Mouse (Mus musculus) kidney, embryonic 15.5 days (tissue): ENCODE results near the gene Tut1. TPM values are rescaled to one million over a fixed set of nuclear protein-coding genes. Genes with fewer than 3 reads are reported as not detected.
"Not testable (repeated sequence)": the region's sequence is repeated elsewhere in the genome, so short reads cannot be mapped to it uniquely, and the experiment has no call there.

Source experiments
- ATAC-seq: fragments of 200-750 bp; cut with Nextera tagmentation; replicated peaks from 2 replicates; pipeline ENCODE4 v1.8.0; 2017; ENCODE audit warnings: moderate TSS enrichment; ENCODE audit not compliant: low FRiP score
- H3K27ac ChIP-seq: fragments of 300-500 bp; sonication (generic); 2 replicates; pipeline ENCODE4 v1.5.1; 2015; ENCODE audit warnings: mild to moderate bottlenecking, inconsistent platforms
- H3K27me3 ChIP-seq: fragments of 300-500 bp; sonication (generic); 2 replicates; pipeline ENCODE4 v1.6.1; 2015; ENCODE audit warnings: inconsistent platforms
- H3K36me3 ChIP-seq: fragments of 300-500 bp; sonication (generic); 2 replicates; pipeline ENCODE4 v1.6.1; 2015; ENCODE audit warnings: inconsistent platforms
- H3K4me1 ChIP-seq: fragments of 300-500 bp; sonication (generic); 2 replicates; pipeline ENCODE4 v1.6.1; 2015; ENCODE audit warnings: inconsistent platforms
- H3K4me2 ChIP-seq: fragments of 300-500 bp; sonication (generic); 2 replicates; pipeline ENCODE4 v1.6.1; 2015; ENCODE audit warnings: moderate library complexity, mild to moderate bottlenecking, inconsistent platforms
- H3K4me3 ChIP-seq: fragments of 300-500 bp; sonication (generic); replicated peaks from 2 replicates; pipeline ENCODE4 v1.5.1; 2015; ENCODE audit warnings: mild to moderate bottlenecking, inconsistent platforms
- H3K9ac ChIP-seq: fragments of 300-500 bp; sonication (generic); 2 replicates; pipeline ENCODE4 v1.6.1; 2015; ENCODE audit warnings: mild to moderate bottlenecking, inconsistent platforms
- H3K9me3 ChIP-seq: fragments of 300-500 bp; sonication (generic); replicated peaks from 2 replicates; pipeline ENCODE4 v1.6.1; 2016; ENCODE audit warnings: inconsistent platforms
- WGBS: fragments of 180-500 bp; shearing (Covaris S2); methylation state at CpG from one replicate; pipeline ENCODE4 v1.1.7; 2015; ENCODE audit warnings: mixed read lengths; 5-methylcytosine and 5-hydroxymethylcytosine counted together
- polyA plus RNA-seq: library from polyadenylated mRNA; unstranded; fragments of >200 nt; fragmentation: Nextera tagmentation; extraction: Ambion mirVana; gene quantifications from 2 replicates; pipeline ENCODE4 v1.2.1, GENCODE M21; 2015

The Tut1 gene
- polyA plus RNA-seq, 1 experiment from 2014 or later: 33.5 TPM

DNA sequence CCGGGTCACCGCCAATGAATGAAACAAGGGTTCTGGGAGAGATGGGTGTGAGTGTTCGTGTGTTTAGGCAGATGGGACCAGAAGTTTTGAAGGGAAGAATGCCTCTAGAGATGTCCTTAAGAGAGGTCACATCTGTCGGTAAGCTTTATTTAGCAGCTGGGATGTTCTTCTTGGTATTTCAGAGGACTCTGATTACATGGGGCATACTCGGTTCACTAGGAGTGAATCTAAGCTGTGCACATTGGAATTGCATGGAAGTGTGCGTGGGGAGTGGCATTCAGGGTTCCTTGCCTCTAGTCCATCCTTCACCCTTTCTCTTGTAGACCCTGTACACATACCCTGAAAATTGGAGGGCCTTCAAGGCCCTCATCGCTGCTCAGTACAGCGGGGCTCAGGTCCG lies 14.2 kb downstream of the Tut1 start:
- peak overlapping the region; percentile 84 for H3K4me3 ChIP-seq
- no peaks in the 10 kb centered on the region for H3K27me3 ChIP-seq
- peak overlapping the region; percentile 86 for H3K9ac ChIP-seq
- WGBS: 2% methylated on average over 9 of the region's 9 CpGs
- H3K27ac ChIP-seq: peak overlapping the region; percentile 90; the same call in 1 of the 2 replicates
- H3K9me3 ChIP-seq: no peaks in the 10 kb centered on the region
- peaks cover 33% of the 10 kb centered on the region for H3K4me1 ChIP-seq
- H3K4me2 ChIP-seq: peak overlapping the region; percentile 76
- no peak for ATAC-seq
- H3K36me3 ChIP-seq: peaks cover 76% of the 10 kb centered on the region

GRCm38 (mm10) chr19:8972491-8972890 lies 18.8 kb downstream of the Tut1 start:
- not testable (repeated sequence) for H3K9me3 ChIP-seq, H3K27ac ChIP-seq, H3K4me2 ChIP-seq, H3K27me3 ChIP-seq, H3K4me3 ChIP-seq, H3K9ac ChIP-seq, ATAC-seq
- peaks cover 91% of the 10 kb centered on the region for H3K36me3 ChIP-seq
- 86% methylated on average over 8 of the region's 8 CpGs for WGBS
- H3K4me1 ChIP-seq: peaks cover 26% of the 10 kb centered on the region

DNA sequence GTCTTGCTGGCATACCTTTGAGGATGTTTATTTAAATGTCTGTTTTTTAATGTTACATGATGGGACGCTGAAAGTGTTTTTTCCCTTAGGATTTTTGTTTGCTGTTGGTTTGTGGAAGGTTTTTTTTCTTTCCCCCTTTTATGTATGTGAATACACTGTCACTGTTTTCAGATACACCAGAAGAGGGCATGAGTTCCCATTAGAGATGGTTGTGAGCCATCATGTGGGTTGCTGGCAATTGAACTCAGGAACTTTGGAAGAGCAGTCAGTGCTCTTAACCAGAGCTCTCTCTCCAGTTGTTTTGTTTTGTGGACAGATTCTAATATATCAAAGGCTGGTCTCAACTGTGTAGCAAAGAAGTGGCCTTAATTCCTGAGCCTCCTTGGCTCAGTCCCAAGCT lies 21.0 kb downstream of the Tut1 start:
- no peaks in the 10 kb centered on the region for H3K27me3 ChIP-seq
- no peak for ATAC-seq
- 82% methylated on average over 1 of the region's 1 CpGs for WGBS

GRCm38 (mm10) chr19:8975491-8975890 lies 21.8 kb downstream of the Tut1 start:
- Histone ChIP-seq H3K27ac (peak overlapping the region; percentile 13; the same call in 1 of the 2 replicates), H3K9me3 (no peaks in the 10 kb centered on the region), H3K4me1 (peaks cover 6% of the 10 kb centered on the region; the same call in 1 of the 2 replicates), H3K4me3 (no peak overlapping the region), H3K36me3 (peaks cover 100% of the 10 kb centered on the region), H3K9ac (no peak overlapping the region), H3K4me2 (no peak overlapping the region), H3K27me3 (no peaks in the 10 kb centered on the region)
- ATAC-seq: no peak
- WGBS: 89% methylated on average over 2 of the region's 2 CpGs

More for the DNA sequence above, 21.0 kb downstream of the Tut1 start:
- Histone ChIP-seq H3K4me2 (no peak overlapping the region), H3K27ac (peak overlapping the region; percentile 13; the same call in 1 of the 2 replicates), H3K9me3 (no peaks in the 10 kb centered on the region), H3K4me3 (no peak overlapping the region), H3K4me1 (peaks cover 11% of the 10 kb centered on the region; the same call in 1 of the 2 replicates), H3K36me3 (peaks cover 100% of the 10 kb centered on the region), H3K9ac (no peak overlapping the region)

GRCm38 (mm10) chr19:8976535-8976934 lies 22.9 kb downstream of the Tut1 start:
- whole genome bisulfite sequencing: 39% methylated on average over 3 of the region's 3 CpGs
- peaks cover 96% of the 10 kb centered on the region for H3K36me3 ChIP-seq
- H3K27ac ChIP-seq: peak overlapping the region; percentile 5; the same call in 1 of the 2 replicates
- H3K9me3 ChIP-seq: no peaks in the 10 kb centered on the region
- H3K4me2 ChIP-seq: no peak overlapping the region
- H3K27me3 ChIP-seq: no peaks in the 10 kb centered on the region
- H3K4me1 ChIP-seq: peaks cover 6% of the 10 kb centered on the region; the same call in 1 of the 2 replicates
- no peak overlapping the region for H3K4me3 ChIP-seq
- ATAC-seq: peak; percentile 87; the same call in 1 of the 2 replicates
- no peak overlapping the region for H3K9ac ChIP-seq

GRCm38 (mm10) chr19:8980771-8981170 lies 27.1 kb downstream of the Tut1 start:
- peaks cover 54% of the 10 kb centered on the region for H3K36me3 ChIP-seq
- H3K4me2 ChIP-seq: no peak overlapping the region
- 59% methylated on average over 5 of the region's 5 CpGs for WGBS
- no peak overlapping the region; the same call in 1 of the 2 replicates for H3K27ac ChIP-seq
- no peaks in the 10 kb centered on the region for H3K9me3 ChIP-seq
- H3K9ac ChIP-seq: no peak overlapping the region
- H3K4me1 ChIP-seq: peaks cover 36% of the 10 kb centered on the region
- no peak overlapping the region for H3K4me3 ChIP-seq
- H3K27me3 ChIP-seq: no peaks in the 10 kb centered on the region
- no peak for ATAC-seq

DNA sequence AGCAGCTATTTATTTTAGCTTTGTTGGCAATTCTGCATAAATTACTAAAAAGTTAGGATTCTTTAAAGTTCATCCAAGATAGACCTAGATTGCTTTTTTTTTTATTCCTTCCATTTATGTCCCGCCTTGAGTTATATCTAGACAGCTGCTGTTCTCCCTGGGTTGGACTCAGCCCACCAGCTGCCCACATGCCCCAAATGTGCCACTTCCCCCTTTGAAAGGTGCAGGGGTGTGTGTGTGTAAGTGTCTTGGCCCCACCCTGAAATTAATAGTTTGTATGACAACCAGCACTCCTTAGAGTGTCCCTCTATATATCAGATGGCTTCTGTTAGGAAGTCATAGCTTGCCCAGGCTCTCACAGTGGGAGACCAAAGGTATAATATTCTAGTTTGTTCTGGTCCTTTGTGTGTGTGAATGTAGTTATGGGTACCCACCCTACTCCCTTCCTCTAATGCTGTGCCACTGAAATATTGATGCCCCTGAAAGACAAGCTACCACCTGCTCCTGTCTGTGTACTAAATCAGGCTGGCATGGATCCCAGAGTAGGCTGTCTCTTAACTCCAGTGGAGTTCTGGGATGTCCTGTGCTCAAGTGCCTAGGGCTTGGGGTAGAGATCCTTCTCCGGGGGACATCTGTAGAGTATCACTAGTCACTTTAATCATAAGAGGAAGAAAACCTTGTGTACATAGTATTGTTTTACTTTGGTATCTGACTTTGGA lies 28.0 kb downstream of the Tut1 start:
- Histone ChIP-seq H3K4me2 (no peak overlapping the region), H3K9me3 (no peaks in the 10 kb centered on the region), H3K27me3 (no peaks in the 10 kb centered on the region), H3K36me3 (peaks cover 45% of the 10 kb centered on the region), H3K4me3 (no peak overlapping the region), H3K9ac (no peak overlapping the region), H3K27ac (no peak overlapping the region), H3K4me1 (peaks cover 32% of the 10 kb centered on the region)
- no peak for ATAC-seq
- 72% methylated on average over 2 of the region's 2 CpGs for WGBS

GRCm38 (mm10) chr19:8982303-8983149 lies 28.9 kb downstream of the Tut1 start:
- no peaks in the 10 kb centered on the region for H3K27me3 ChIP-seq
- H3K4me3 ChIP-seq: no peak overlapping the region
- no peak overlapping the region for H3K9ac ChIP-seq
- no peak overlapping the region for H3K4me2 ChIP-seq
- H3K27ac ChIP-seq: peak overlapping the region; percentile 15
- H3K9me3 ChIP-seq: no peaks in the 10 kb centered on the region
- peaks cover 36% of the 10 kb centered on the region for H3K36me3 ChIP-seq
- peaks cover 32% of the 10 kb centered on the region for H3K4me1 ChIP-seq
- ATAC-seq: no peak
- WGBS: 51% methylated on average over 5 of the region's 5 CpGs

- Histone ChIP-seq H3K4me3 (no peak overlapping the region), H3K9ac (no peak overlapping the region), H3K4me1 (peaks cover 38% of the 10 kb centered on the region), H3K9me3 (no peaks in the 10 kb centered on the region), H3K4me2 (no peak overlapping the region), H3K36me3 (peaks cover 30% of the 10 kb centered on the region), H3K27ac (peak overlapping the region; percentile 15), H3K27me3 (no peaks in the 10 kb centered on the region)
- no peak for ATAC-seq
- 43% methylated on average over 4 of the region's 4 CpGs for WGBS
These were observed 29.6 kb downstream of the Tut1 start for GRCm38 (mm10) chr19:8983150-8983650.

DNA sequence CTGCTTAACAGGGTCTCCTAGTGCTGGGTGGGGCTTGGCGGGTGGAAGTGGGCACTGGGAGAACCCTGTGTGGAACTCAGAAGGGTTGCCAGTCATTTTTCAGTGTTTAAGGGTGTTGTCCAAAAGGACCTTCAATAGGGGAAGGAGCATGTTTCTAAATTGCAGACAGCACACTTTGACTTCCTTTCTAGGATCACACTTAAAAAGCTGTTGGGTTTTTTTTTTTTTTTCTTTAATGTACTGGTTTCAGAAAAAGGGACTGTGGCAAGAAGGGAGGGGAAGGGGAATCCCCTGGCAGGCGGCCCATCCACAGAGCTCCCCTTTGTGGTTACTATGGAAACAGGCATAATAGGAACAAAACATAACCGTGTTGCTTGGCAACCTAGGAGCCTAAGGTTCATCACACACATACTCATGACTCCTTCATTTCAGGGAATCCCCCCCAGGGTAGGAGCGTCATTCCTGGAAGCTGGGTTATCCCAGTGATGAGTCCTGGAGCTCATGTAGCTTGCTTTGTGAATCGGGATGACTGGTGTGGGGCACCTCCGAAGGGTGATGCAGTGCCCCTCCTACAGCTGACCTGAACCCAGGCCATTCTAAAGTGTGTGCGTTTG lies 30.7 kb downstream of the Tut1 start:
- no peak for ATAC-seq
- Histone ChIP-seq H3K27ac (peak overlapping the region; percentile 15; the same call in 1 of the 2 replicates), H3K36me3 (peaks cover 18% of the 10 kb centered on the region), H3K4me2 (no peak overlapping the region), H3K9ac (no peak overlapping the region), H3K4me3 (no peak overlapping the region), H3K9me3 (no peaks in the 10 kb centered on the region), H3K27me3 (no peaks in the 10 kb centered on the region), H3K4me1 (peaks cover 48% of the 10 kb centered on the region)
- WGBS: 18% methylated on average over 7 of the region's 7 CpGs

- Histone ChIP-seq H3K36me3 (peaks cover 3% of the 10 kb centered on the region), H3K27me3 (no peaks in the 10 kb centered on the region), H3K4me1 (peaks cover 59% of the 10 kb centered on the region), H3K9ac (no peak overlapping the region), H3K27ac (no peak overlapping the region), H3K4me2 (no peak overlapping the region), H3K9me3 (no peaks in the 10 kb centered on the region), H3K4me3 (no peak overlapping the region)
- 63% methylated on average over 5 of the region's 5 CpGs for WGBS
- no peak for ATAC-seq
These were observed 32.2 kb downstream of the Tut1 start for GRCm38 (mm10) chr19:8985891-8986290.
